Mouse (Mus musculus): ENCODE data around the gene Gm2056. TPM values are rescaled to one million over a fixed set of nuclear protein-coding genes. Genes with fewer than 3 reads are reported as not detected.
"Not testable (repeated sequence)": the region's sequence is repeated elsewhere in the genome, so short reads cannot be mapped to it uniquely, and the experiment has no call there.

The Gm2056 gene
- polyA plus RNA-seq (2015; fragmentation: Nextera tagmentation; extraction: Ambion mirVana) = not detected in 2 replicates

GRCm38 (mm10) chr12:88026704-88027103 is at the start of gene Gm2056:
Gene Gm2056 (plus strand): TSS chr12:88027004.
- 42% methylated on average over 1 of the region's 1 CpGs for WGBS (ENCODE audit: insufficient replicate concordance)
- H3K36me3 ChIP-seq (replicated peaks) = not testable (repeated sequence)

GRCm38 (mm10) chr12:87984000-87984399 is 42.8 kb upstream of the Gm2056 start:
- ATAC-seq (ENCODE audit: insufficient read depth); H3K27ac ChIP-seq (replicated peaks); H3K4me1 ChIP-seq (replicated peaks); H3K9ac ChIP-seq; H3K4me2 ChIP-seq; H3K4me3 ChIP-seq (replicated peaks); H3K27me3 ChIP-seq; H3K36me3 ChIP-seq (replicated peaks); H3K9me3 ChIP-seq (replicated peaks): not testable (repeated sequence)

More at GRCm38 (mm10) chr12:88026704-88027103, at the start of gene Gm2056:
- not testable (repeated sequence) for H3K4me2 ChIP-seq; H3K27ac ChIP-seq (replicated peaks); H3K4me1 ChIP-seq (replicated peaks); H3K27me3 ChIP-seq; H3K9me3 ChIP-seq (replicated peaks); H3K9ac ChIP-seq; ATAC-seq (ENCODE audit: insufficient read depth); H3K4me3 ChIP-seq (replicated peaks)

- peak; percentile 44; the same call in 1 of the 2 replicates for ATAC-seq (ENCODE audit: insufficient read depth)
- H3K36me3 ChIP-seq (replicated peaks); H3K27ac ChIP-seq (replicated peaks); H3K4me3 ChIP-seq (replicated peaks); H3K9me3 ChIP-seq (replicated peaks); H3K4me1 ChIP-seq (replicated peaks); H3K4me2 ChIP-seq; H3K9ac ChIP-seq; H3K27me3 ChIP-seq: not testable (repeated sequence)
- WGBS (ENCODE audit: insufficient replicate concordance) = 34% methylated on average over 3 of the region's 3 CpGs
Observed at GRCm38 (mm10) chr12:88004118-88004517, 22.7 kb upstream of the Gm2056 start.

- not testable (repeated sequence) for H3K4me2 ChIP-seq; H3K4me1 ChIP-seq (replicated peaks); ATAC-seq (ENCODE audit: insufficient read depth); H3K9ac ChIP-seq; H3K36me3 ChIP-seq (replicated peaks); H3K9me3 ChIP-seq (replicated peaks); H3K4me3 ChIP-seq (replicated peaks); H3K27ac ChIP-seq (replicated peaks); H3K27me3 ChIP-seq
- WGBS (ENCODE audit: insufficient replicate concordance) = no CpG with 5 or more reads among the region's 1 CpGs
Observed at GRCm38 (mm10) chr12:88011548-88011947, 15.3 kb upstream of the Gm2056 start, which contains the start of gene Gm2075. Gene Gm2075 (plus strand): TSS chr12:88011848.

GRCm38 (mm10) chr12:88018671-88019070 is 8.1 kb upstream of the Gm2056 start, which contains the start of gene Gm6803:
Gene Gm6803 (minus strand): TSS chr12:88018771.
- not testable (repeated sequence) for H3K36me3 ChIP-seq (replicated peaks); ATAC-seq (ENCODE audit: insufficient read depth); H3K4me2 ChIP-seq; H3K9ac ChIP-seq; H3K4me3 ChIP-seq (replicated peaks); H3K9me3 ChIP-seq (replicated peaks); H3K27me3 ChIP-seq; H3K27ac ChIP-seq (replicated peaks); H3K4me1 ChIP-seq (replicated peaks)
- 66% methylated on average over 2 of the region's 2 CpGs for WGBS (ENCODE audit: insufficient replicate concordance)

GRCm38 (mm10) chr12:88032250-88032649 is 5.4 kb downstream of the Gm2056 start:
- not testable (repeated sequence) for H3K4me1 ChIP-seq (replicated peaks); H3K4me3 ChIP-seq (replicated peaks); ATAC-seq (ENCODE audit: insufficient read depth); H3K27ac ChIP-seq (replicated peaks); H3K9ac ChIP-seq; H3K4me2 ChIP-seq; H3K27me3 ChIP-seq; H3K36me3 ChIP-seq (replicated peaks); H3K9me3 ChIP-seq (replicated peaks)
- WGBS (ENCODE audit: insufficient replicate concordance) = 71% methylated on average over 5 of the region's 5 CpGs

- H3K9me3 ChIP-seq (replicated peaks); ATAC-seq (ENCODE audit: insufficient read depth): not testable (repeated sequence)
Observed at GRCm38 (mm10) chr12:88039062-88039461, 12.3 kb downstream of the Gm2056 start.

GRCm38 (mm10) chr12:88039703-88040102 is 12.9 kb downstream of the Gm2056 start:
- 67% methylated on average over 1 of the region's 1 CpGs for WGBS (ENCODE audit: insufficient replicate concordance)
- not testable (repeated sequence) for H3K36me3 ChIP-seq (replicated peaks); ATAC-seq (ENCODE audit: insufficient read depth); H3K27me3 ChIP-seq; H3K27ac ChIP-seq (replicated peaks); H3K4me3 ChIP-seq (replicated peaks); H3K4me2 ChIP-seq; H3K9me3 ChIP-seq (replicated peaks); H3K4me1 ChIP-seq (replicated peaks); H3K9ac ChIP-seq

More at GRCm38 (mm10) chr12:88039062-88039461, 12.3 kb downstream of the Gm2056 start:
- H3K27me3 ChIP-seq; H3K27ac ChIP-seq (replicated peaks); H3K4me1 ChIP-seq (replicated peaks); H3K4me2 ChIP-seq; H3K9ac ChIP-seq; H3K36me3 ChIP-seq (replicated peaks); H3K4me3 ChIP-seq (replicated peaks): not testable (repeated sequence)

GRCm38 (mm10) chr12:88045226-88045625 is 18.4 kb downstream of the Gm2056 start:
- not testable (repeated sequence) for H3K9me3 ChIP-seq (replicated peaks); ATAC-seq (ENCODE audit: insufficient read depth); H3K4me3 ChIP-seq (replicated peaks); H3K27me3 ChIP-seq; H3K27ac ChIP-seq (replicated peaks); H3K36me3 ChIP-seq (replicated peaks); H3K9ac ChIP-seq; H3K4me1 ChIP-seq (replicated peaks); H3K4me2 ChIP-seq
- WGBS (ENCODE audit: insufficient replicate concordance) = 52% methylated on average over 1 of the region's 1 CpGs

Other genes starting within 250 kb of the Gm2056 start
- gene Gm21936, start 231.5 kb upstream of the Gm2056 start, polyA plus RNA-seq (2015; fragmentation: Nextera tagmentation; extraction: Ambion mirVana) = not detected in 2 replicates
- gene BB287469, start 210.4 kb upstream of the Gm2056 start, polyA plus RNA-seq (2015; fragmentation: Nextera tagmentation; extraction: Ambion mirVana) = not detected in 2 replicates
- not detected in 2 replicates for gene Gm2001, start 184.7 kb upstream of the Gm2056 start, polyA plus RNA-seq (2015; fragmentation: Nextera tagmentation; extraction: Ambion mirVana)
- gene Gm2016, start 152.9 kb upstream of the Gm2056 start, polyA plus RNA-seq (2015; fragmentation: Nextera tagmentation; extraction: Ambion mirVana) = not detected in 2 replicates
- not detected in 2 replicates for gene Gm2022, start 131.6 kb upstream of the Gm2056 start, polyA plus RNA-seq (2015; fragmentation: Nextera tagmentation; extraction: Ambion mirVana)
- gene Gm2035, start 107.1 kb upstream of the Gm2056 start, polyA plus RNA-seq (2015; fragmentation: Nextera tagmentation; extraction: Ambion mirVana) = not detected in 2 replicates
- gene Gm2042, start 72.9 kb upstream of the Gm2056 start, polyA plus RNA-seq (2015; fragmentation: Nextera tagmentation; extraction: Ambion mirVana) = not detected in 2 replicates
- not detected in 2 replicates for gene Gm2075, start 15.2 kb upstream of the Gm2056 start, polyA plus RNA-seq (2015; fragmentation: Nextera tagmentation; extraction: Ambion mirVana)
- not detected in 2 replicates for gene Gm6803, start 8.2 kb upstream of the Gm2056 start, polyA plus RNA-seq (2015; fragmentation: Nextera tagmentation; extraction: Ambion mirVana)
- gene Gm16368, start 56.7 kb downstream of the Gm2056 start, polyA plus RNA-seq (2015; fragmentation: Nextera tagmentation; extraction: Ambion mirVana) = not detected in 2 replicates
- not detected in 2 replicates for gene Gm10436, start 155.1 kb downstream of the Gm2056 start, polyA plus RNA-seq (2015; fragmentation: Nextera tagmentation; extraction: Ambion mirVana)
- gene Gm8332, start 223.1 kb downstream of the Gm2056 start, polyA plus RNA-seq (2015; fragmentation: Nextera tagmentation; extraction: Ambion mirVana) = not detected in 2 replicates
- gene Gm5662, start 247.5 kb downstream of the Gm2056 start, polyA plus RNA-seq (2015; fragmentation: Nextera tagmentation; extraction: Ambion mirVana) = not detected in 2 replicates

Data from liver, embryonic 15.5 days (tissue).